Mouse (Mus musculus): ENCODE data around the gene Tbx5.

GRCm38 (mm10) chr5:119797580-119798150, 34.8 kb upstream of the Tbx5 start:
- TF ChIP-seq USF1 (IDR thresholded peaks at IDR 0.05; ENCODE audit: low read depth) (no peak), MAX (IDR thresholded peaks at IDR 0.05) (no peak), MYOG (IDR thresholded peaks at IDR 0.05; ENCODE audit: control insufficient read depth, extremely low read depth, insufficient read length) (no peak), CTCF (IDR thresholded peaks at IDR 0.05; ENCODE audit: control insufficient read depth, insufficient read depth, insufficient read length) (no peak), MYOD1 (IDR thresholded peaks at IDR 0.05; ENCODE audit: control insufficient read depth, insufficient read length, low read depth) (no peak)

Measured in C2C12 (cell line).